Mouse (Mus musculus): ENCODE measurements around the gene Olfr288. TPM values are rescaled to one million over a fixed set of nuclear protein-coding genes. Genes with fewer than 3 reads are reported as not detected.

The Olfr288 gene
- polyA plus RNA-seq, 1 experiment: not detected

- Histone ChIP-seq H3K4me3 (ENCODE audit: extremely low read depth, insufficient read depth, insufficient read length) (no peak overlapping the region), H3K36me3 (ENCODE audit: control insufficient read depth, insufficient read depth, low read length) (no peaks in the 10 kb centered on the region), H3K27ac (ENCODE audit: insufficient read depth, low read length) (no peak overlapping the region), H3K27me3 (ENCODE audit: control insufficient read depth, insufficient read depth, low read length) (no peaks in the 10 kb centered on the region), H3K4me1 (ENCODE audit: control insufficient read depth, insufficient read depth, insufficient read length) (no peaks in the 10 kb centered on the region)
- 56% methylated on average over 5 of the region's 5 CpGs for WGBS
- no peak for DNase-seq (ENCODE audit: low read depth in 1 of 2, low spot score in 2 of 2)
- no peak for TF ChIP-seq POLR2A (IDR thresholded peaks at IDR 0.05; ENCODE audit: low read depth, low read length)
- no peak for TF ChIP-seq CTCF (IDR thresholded peaks at IDR 0.05; ENCODE audit: extremely low read depth, insufficient read depth, insufficient read length, insufficient replicate concordance)
Observed at GRCm38 (mm10) chr15:98214130-98214529, 18.8 kb upstream of the Olfr288 start.

- no peaks in the 10 kb centered on the region for H3K4me1 ChIP-seq (ENCODE audit: control insufficient read depth, insufficient read depth, insufficient read length)
- H3K36me3 ChIP-seq (ENCODE audit: control insufficient read depth, insufficient read depth, low read length): no peaks in the 10 kb centered on the region
- TF ChIP-seq CTCF (IDR thresholded peaks at IDR 0.05; ENCODE audit: extremely low read depth, insufficient read depth, insufficient read length, insufficient replicate concordance) (no peak), POLR2A (IDR thresholded peaks at IDR 0.05; ENCODE audit: low read depth, low read length) (no peak)
- 58% methylated on average over 5 of the region's 5 CpGs for WGBS
- H3K27me3 ChIP-seq (ENCODE audit: control insufficient read depth, insufficient read depth, low read length): no peaks in the 10 kb centered on the region
- H3K4me3 ChIP-seq (ENCODE audit: extremely low read depth, insufficient read depth, insufficient read length): no peak overlapping the region
- no peak for DNase-seq (ENCODE audit: low read depth in 1 of 2, low spot score in 2 of 2)
- H3K27ac ChIP-seq (ENCODE audit: insufficient read depth, low read length): no peak overlapping the region
Observed at GRCm38 (mm10) chr15:98213336-98213870, 18.1 kb upstream of the Olfr288 start.

DNA sequence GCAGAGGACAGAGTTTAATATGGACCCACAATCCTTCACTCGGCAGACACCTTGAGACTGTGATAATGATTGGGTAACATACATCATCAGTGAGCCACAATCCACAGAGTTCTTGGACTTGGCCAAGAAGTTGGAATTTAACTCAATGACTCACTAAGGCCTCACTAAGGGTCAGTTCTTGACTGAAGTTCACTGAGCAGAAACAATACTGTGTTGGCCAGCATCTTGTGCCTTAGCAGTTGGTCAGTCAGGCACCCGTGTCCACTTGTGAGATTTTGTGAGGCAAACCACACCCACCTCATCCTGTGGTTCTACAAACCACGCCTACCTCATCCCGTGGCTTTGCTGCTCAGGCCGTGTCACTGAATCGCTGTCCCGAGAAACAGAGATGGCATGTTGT is 14.3 kb upstream of the Olfr288 start:
- no peak for DNase-seq (ENCODE audit: low read depth in 1 of 2, low spot score in 2 of 2)
- no peaks in the 10 kb centered on the region for H3K27me3 ChIP-seq (ENCODE audit: control insufficient read depth, insufficient read depth, low read length)
- H3K27ac ChIP-seq (ENCODE audit: insufficient read depth, low read length): no peak overlapping the region
- TF ChIP-seq POLR2A (IDR thresholded peaks at IDR 0.05; ENCODE audit: low read depth, low read length) (no peak), CTCF (IDR thresholded peaks at IDR 0.05; ENCODE audit: extremely low read depth, insufficient read depth, insufficient read length, insufficient replicate concordance) (no peak)
- no peak overlapping the region for H3K4me3 ChIP-seq (ENCODE audit: extremely low read depth, insufficient read depth, insufficient read length)
- H3K4me1 ChIP-seq (ENCODE audit: control insufficient read depth, insufficient read depth, insufficient read length): no peaks in the 10 kb centered on the region
- H3K36me3 ChIP-seq (ENCODE audit: control insufficient read depth, insufficient read depth, low read length): no peaks in the 10 kb centered on the region
- WGBS: 70% methylated on average over 7 of the region's 7 CpGs

DNA sequence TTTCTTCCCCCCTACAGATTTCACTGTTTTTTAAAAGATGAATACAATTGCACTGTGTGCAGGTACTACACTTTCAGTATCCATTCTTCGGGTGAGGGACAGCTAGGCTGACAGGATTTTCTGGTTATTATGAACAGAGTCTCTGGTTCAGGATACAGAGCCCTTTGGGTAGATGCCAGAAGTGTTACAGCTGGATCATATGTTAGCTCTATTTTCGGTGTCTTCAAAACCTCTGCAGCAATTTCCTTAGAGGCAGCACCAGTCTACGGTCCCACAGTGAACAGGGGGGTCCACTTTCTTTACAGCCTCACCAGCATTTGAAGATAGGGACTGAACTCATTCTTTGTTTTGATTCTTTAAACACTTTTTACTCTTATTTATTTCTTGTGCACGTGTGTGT is 10.9 kb downstream of the Olfr288 start:
- H3K36me3 ChIP-seq (ENCODE audit: control insufficient read depth, insufficient read depth, low read length): no peaks in the 10 kb centered on the region
- TF ChIP-seq CTCF (IDR thresholded peaks at IDR 0.05; ENCODE audit: extremely low read depth, insufficient read depth, insufficient read length, insufficient replicate concordance) (no peak), POLR2A (IDR thresholded peaks at IDR 0.05; ENCODE audit: low read depth, low read length) (no peak)
- no peak overlapping the region for H3K27ac ChIP-seq (ENCODE audit: insufficient read depth, low read length)
- 61% methylated on average over 4 of the region's 4 CpGs for whole genome bisulfite sequencing
- no peak for DNase-seq (ENCODE audit: low read depth in 1 of 2, low spot score in 2 of 2)
- H3K4me1 ChIP-seq (ENCODE audit: control insufficient read depth, insufficient read depth, insufficient read length): no peaks in the 10 kb centered on the region
- H3K4me3 ChIP-seq (ENCODE audit: extremely low read depth, insufficient read depth, insufficient read length): no peak overlapping the region
- H3K27me3 ChIP-seq (ENCODE audit: control insufficient read depth, insufficient read depth, low read length): peaks cover 2% of the 10 kb centered on the region; the same call in 1 of the 2 replicates

DNA sequence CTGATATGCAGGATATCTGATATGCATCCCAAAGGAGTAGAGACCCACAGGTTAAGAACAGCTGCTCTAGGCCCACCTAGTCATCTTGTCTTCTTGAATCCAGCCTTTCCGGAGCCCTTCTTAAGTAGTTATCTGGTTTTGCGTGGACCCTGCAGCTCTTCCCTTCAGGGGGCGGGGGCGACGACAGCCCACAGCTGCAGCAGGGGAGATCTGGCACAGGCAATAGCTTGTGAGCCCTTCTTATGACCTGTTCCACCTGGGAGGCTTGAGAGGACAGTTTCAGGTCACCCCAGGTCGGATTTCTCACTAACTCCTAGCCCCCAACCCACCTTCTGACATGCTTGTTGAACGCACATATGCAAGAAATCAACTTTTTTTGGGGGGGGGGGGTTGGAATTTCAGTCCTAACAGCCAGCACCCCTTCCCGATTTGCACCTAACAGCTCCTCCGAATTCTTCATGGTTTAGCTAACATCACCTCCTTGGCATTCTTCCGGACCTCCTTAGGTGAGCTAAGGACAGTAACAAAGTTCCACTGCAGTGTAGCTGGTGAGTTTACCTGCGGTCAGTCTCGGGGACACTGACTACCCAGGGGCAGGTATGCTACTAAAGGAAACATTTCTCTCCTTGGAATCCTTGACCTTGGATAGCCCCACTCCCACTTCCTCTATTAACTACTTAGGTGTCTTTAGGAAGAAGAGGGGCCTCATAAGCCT is 13.3 kb downstream of the Olfr288 start:
- Histone ChIP-seq H3K36me3 (ENCODE audit: control insufficient read depth, insufficient read depth, low read length) (no peaks in the 10 kb centered on the region), H3K27me3 (ENCODE audit: control insufficient read depth, insufficient read depth, low read length) (peaks cover 2% of the 10 kb centered on the region; the same call in 1 of the 2 replicates), H3K4me1 (ENCODE audit: control insufficient read depth, insufficient read depth, insufficient read length) (no peaks in the 10 kb centered on the region), H3K4me3 (ENCODE audit: extremely low read depth, insufficient read depth, insufficient read length) (no peak overlapping the region), H3K27ac (ENCODE audit: insufficient read depth, low read length) (no peak overlapping the region)
- 77% methylated on average over 12 of the region's 12 CpGs for WGBS
- TF ChIP-seq POLR2A (IDR thresholded peaks at IDR 0.05; ENCODE audit: low read depth, low read length) (no peak), CTCF (IDR thresholded peaks at IDR 0.05; ENCODE audit: extremely low read depth, insufficient read depth, insufficient read length, insufficient replicate concordance) (no peak)
- DNase-seq (ENCODE audit: low read depth in 1 of 2, low spot score in 2 of 2): no peak

- Histone ChIP-seq H3K4me3 (ENCODE audit: extremely low read depth, insufficient read depth, insufficient read length) (peak overlapping the region; percentile 63), H3K27me3 (ENCODE audit: control insufficient read depth, insufficient read depth, low read length) (peaks cover 2% of the 10 kb centered on the region; the same call in 1 of the 2 replicates), H3K36me3 (ENCODE audit: control insufficient read depth, insufficient read depth, low read length) (no peaks in the 10 kb centered on the region), H3K4me1 (ENCODE audit: control insufficient read depth, insufficient read depth, insufficient read length) (no peaks in the 10 kb centered on the region), H3K27ac (ENCODE audit: insufficient read depth, low read length) (no peak overlapping the region)
- DNase-seq (ENCODE audit: low read depth in 1 of 2, low spot score in 2 of 2): peak; percentile 51 to 78
- TF ChIP-seq CTCF (IDR thresholded peaks at IDR 0.05; ENCODE audit: extremely low read depth, insufficient read depth, insufficient read length, insufficient replicate concordance) (peak; percentile 66), POLR2A (IDR thresholded peaks at IDR 0.05; ENCODE audit: low read depth, low read length) (no peak)
- under 1% methylated on average over 30 of the region's 30 CpGs for WGBS
Observed at GRCm38 (mm10) chr15:98181132-98181711, 14.1 kb downstream of the Olfr288 start.

Data from spleen, adult 2 months (tissue).